Mouse (Mus musculus) testis, adult 2 months (tissue): ENCODE results near the gene Atr.

Experiments used
- CTCF ChIP-seq: fragments of 200-500 bp; IDR thresholded peaks from 2 replicates; pipeline ENCODE4 v1.5.1; 2012; ENCODE audit warnings: low read depth, mild to moderate bottlenecking, inconsistent platforms, low read length, moderate library complexity; ENCODE audit not compliant: control insufficient read depth, insufficient read depth, insufficient replicate concordance
- POLR2A ChIP-seq: fragments of 200-500 bp; IDR thresholded peaks from 2 replicates; pipeline ENCODE4 v1.6.1; 2012; ENCODE audit warnings: low read depth, mild to moderate bottlenecking, inconsistent platforms, low read length, moderate library complexity; ENCODE audit not compliant: control insufficient read depth

- TF ChIP-seq CTCF (no peak), POLR2A (no peak)
Measured at GRCm38 (mm10) chr9:95858027-95858570, 702 bp downstream of the Atr start.
